Mouse (Mus musculus) kidney, embryonic 16.5 days (tissue): ENCODE results near the gene Gm20708. TPM values are rescaled to one million over a fixed set of nuclear protein-coding genes. Genes with fewer than 3 reads are reported as not detected.

Experiments used
- ATAC-seq: fragments of 200-750 bp; cut with Nextera tagmentation; 2 replicates; pipeline ENCODE4 v1.8.0; 2017; ENCODE audit warnings: moderate TSS enrichment; ENCODE audit not compliant: low FRiP score, low TSS enrichment
- H3K27ac ChIP-seq: fragments of 300-500 bp; sonication (generic); 2 replicates; pipeline ENCODE4 v1.5.1; 2014; ENCODE audit warnings: low read length
- H3K27me3 ChIP-seq: fragments of 300-500 bp; sonication (generic); 2 replicates; pipeline ENCODE4 v1.6.1; 2014; ENCODE audit warnings: low read length, control low read depth, mixed read lengths; ENCODE audit not compliant: insufficient read depth
- H3K36me3 ChIP-seq: fragments of 300-500 bp; sonication (generic); 2 replicates; pipeline ENCODE4 v1.6.1; 2014; ENCODE audit warnings: low read length, control low read depth, mixed read lengths; ENCODE audit not compliant: insufficient read depth
- H3K4me1 ChIP-seq: fragments of 300-500 bp; sonication (generic); 2 replicates; pipeline ENCODE4 v1.6.1; 2014; ENCODE audit warnings: low read length, control low read depth, mixed read lengths; ENCODE audit not compliant: insufficient read depth
- H3K4me2 ChIP-seq: fragments of 300-500 bp; sonication (generic); replicated peaks from 2 replicates; pipeline ENCODE4 v1.6.1; 2014; ENCODE audit warnings: low read depth, low read length
- H3K4me3 ChIP-seq: fragments of 300-500 bp; sonication (generic); 2 replicates; pipeline ENCODE4 v1.5.1; 2014; ENCODE audit warnings: mild to moderate bottlenecking, low read length
- H3K9ac ChIP-seq: fragments of 300-500 bp; sonication (generic); replicated peaks from 2 replicates; pipeline ENCODE4 v1.6.1; 2014; ENCODE audit warnings: low read length
- H3K9me3 ChIP-seq: fragments of 300-500 bp; sonication (generic); 2 replicates; pipeline ENCODE4 v1.6.1; 2016; ENCODE audit warnings: low read length, control low read depth
- WGBS: fragments of 180-500 bp; shearing (Covaris S2); extraction: QIAGEN DNeasy Blood & Tissue Kit; methylation state at CpG from one replicate; pipeline ENCODE4 v1.1.7; 2014; 5-methylcytosine and 5-hydroxymethylcytosine counted together
- polyA plus RNA-seq: library from polyadenylated mRNA; unstranded; fragments of >200 nt; fragmentation: Nextera tagmentation; extraction: Ambion mirVana; gene quantifications from 2 replicates; pipeline ENCODE4 v1.2.1, GENCODE M21; 2015

Gm20708 gene
- polyA plus RNA-seq = 0.26 and 0.44 TPM in 2 replicates

- under 1% methylated on average over 75 of the region's 75 CpGs for WGBS
- H3K4me3 ChIP-seq = peak within 1 kb of the TSS; percentile 73
- H3K9me3 ChIP-seq = no peaks in the 10 kb centered on the region
- peaks cover 17% of the 10 kb centered on the region for H3K4me1 ChIP-seq
- peak within 1 kb of the TSS; percentile 80 for H3K27ac ChIP-seq
- H3K4me2 ChIP-seq = peak within 1 kb of the TSS; percentile 97
- no peaks in the 10 kb centered on the region for H3K27me3 ChIP-seq
- ATAC-seq = peak; percentile 70
- H3K36me3 ChIP-seq = peaks cover 25% of the 10 kb centered on the region
- peak within 1 kb of the TSS; percentile 88 for H3K9ac ChIP-seq
Observed at GRCm38 (mm10) chr11:117809407-117810311, at the start of gene Gm20708, which contains the start of gene Syngr2. Gene Gm20708, plus strand, starts transcription at chr11:117809668. Gene Syngr2, plus strand, starts transcription at chr11:117809668.

DNA sequence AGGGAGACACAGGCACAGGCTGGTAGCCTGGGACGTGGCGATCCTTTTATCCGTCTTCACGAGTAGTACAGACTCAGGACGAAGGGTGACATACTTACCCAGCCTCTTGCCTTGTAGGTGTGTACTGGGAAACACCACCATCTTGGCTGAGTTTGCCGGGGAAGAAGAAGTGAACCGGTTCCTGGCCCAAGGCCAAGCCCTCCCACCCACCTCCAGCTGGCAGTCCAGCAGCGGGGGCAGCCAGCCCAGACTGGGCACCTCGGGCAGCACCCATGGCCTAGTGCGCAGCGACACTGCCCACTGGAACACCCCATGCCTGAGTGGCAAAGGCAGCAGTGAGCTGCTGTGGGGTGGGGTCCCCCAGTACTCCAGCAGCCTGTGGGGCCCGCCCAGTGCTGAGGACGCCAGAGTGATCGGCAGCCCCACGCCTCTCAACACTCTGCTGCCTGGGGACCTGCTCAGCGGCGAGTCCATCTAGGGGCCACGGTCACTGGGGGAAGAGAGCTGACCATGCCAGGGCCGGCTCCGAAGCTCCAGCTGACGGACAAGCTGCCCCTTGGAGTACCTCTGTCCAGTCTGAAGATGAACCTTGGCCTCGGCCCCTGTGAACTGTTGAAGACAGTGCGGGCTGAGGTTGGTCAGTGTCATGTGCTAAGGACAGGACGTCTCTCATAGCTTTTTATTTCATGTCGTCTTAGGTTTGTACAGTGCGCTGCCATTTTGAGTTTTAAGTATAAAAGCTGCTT lies 48.9 kb upstream of the Gm20708 start:
- peaks cover 49% of the 10 kb centered on the region for H3K36me3 ChIP-seq
- H3K27ac ChIP-seq = no peak overlapping the region

GRCm38 (mm10) chr11:117761801-117762200 lies 47.7 kb upstream of the Gm20708 start:
- no peak overlapping the region for H3K9ac ChIP-seq
- ATAC-seq = no peak
- peaks cover 43% of the 10 kb centered on the region for H3K36me3 ChIP-seq
- WGBS = 88% methylated on average over 13 of the region's 13 CpGs
- H3K9me3 ChIP-seq = no peaks in the 10 kb centered on the region
- no peaks in the 10 kb centered on the region for H3K27me3 ChIP-seq
- no peak overlapping the region for H3K4me2 ChIP-seq
- no peak overlapping the region for H3K4me3 ChIP-seq
- peaks cover 6% of the 10 kb centered on the region; the same call in 1 of the 2 replicates for H3K4me1 ChIP-seq
- H3K27ac ChIP-seq = no peak overlapping the region

More for the DNA sequence above, 48.9 kb upstream of the Gm20708 start:
- H3K9ac ChIP-seq = no peak overlapping the region
- no peaks in the 10 kb centered on the region for H3K27me3 ChIP-seq
- peaks cover 6% of the 10 kb centered on the region; the same call in 1 of the 2 replicates for H3K4me1 ChIP-seq
- H3K4me2 ChIP-seq = no peak overlapping the region
- no peaks in the 10 kb centered on the region for H3K9me3 ChIP-seq
- 90% methylated on average over 26 of the region's 26 CpGs for WGBS
- H3K4me3 ChIP-seq = no peak overlapping the region
- peak; percentile 40 for ATAC-seq

GRCm38 (mm10) chr11:117762246-117762645 lies 47.2 kb upstream of the Gm20708 start:
- Histone ChIP-seq H3K9ac (no peak overlapping the region), H3K36me3 (peaks cover 41% of the 10 kb centered on the region), H3K4me3 (no peak overlapping the region), H3K27ac (no peak overlapping the region), H3K4me2 (no peak overlapping the region), H3K27me3 (no peaks in the 10 kb centered on the region), H3K4me1 (peaks cover 6% of the 10 kb centered on the region; the same call in 1 of the 2 replicates), H3K9me3 (no peaks in the 10 kb centered on the region)
- WGBS = 77% methylated on average over 12 of the region's 12 CpGs
- no peak for ATAC-seq

DNA sequence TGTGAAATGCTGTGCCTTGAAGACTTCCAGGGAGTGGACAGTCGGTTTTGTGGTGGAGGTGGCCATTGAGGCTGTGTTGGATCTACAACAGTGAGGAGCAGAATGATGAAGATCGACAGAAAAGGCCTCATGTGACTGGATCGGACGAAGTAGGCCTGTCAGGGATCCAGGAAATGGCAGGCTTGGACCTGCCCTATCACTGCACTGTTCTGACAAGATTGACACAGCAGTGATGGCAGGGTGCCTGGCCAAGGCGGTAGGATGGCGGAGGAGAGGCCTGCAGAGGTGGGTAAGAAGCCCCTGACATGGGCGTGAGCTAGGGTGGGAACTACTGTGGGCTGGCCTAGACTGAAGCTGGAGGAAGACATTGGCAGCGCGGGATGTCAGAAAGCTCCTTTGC lies 45.1 kb upstream of the Gm20708 start:
- no peak overlapping the region for H3K27ac ChIP-seq
- no peak for ATAC-seq
- peaks cover 6% of the 10 kb centered on the region; the same call in 1 of the 2 replicates for H3K4me1 ChIP-seq
- no peak overlapping the region for H3K4me3 ChIP-seq
- no peak overlapping the region for H3K9ac ChIP-seq
- WGBS = 87% methylated on average over 9 of the region's 9 CpGs
- H3K9me3 ChIP-seq = no peaks in the 10 kb centered on the region
- no peak overlapping the region for H3K4me2 ChIP-seq
- H3K27me3 ChIP-seq = no peaks in the 10 kb centered on the region
- H3K36me3 ChIP-seq = peaks cover 27% of the 10 kb centered on the region

- Histone ChIP-seq H3K4me2 (no peak overlapping the region), H3K27ac (no peak overlapping the region), H3K4me3 (no peak overlapping the region), H3K27me3 (no peaks in the 10 kb centered on the region), H3K9me3 (no peaks in the 10 kb centered on the region), H3K9ac (no peak overlapping the region), H3K36me3 (peaks cover 26% of the 10 kb centered on the region), H3K4me1 (peaks cover 6% of the 10 kb centered on the region; the same call in 1 of the 2 replicates)
- no peak for ATAC-seq
- 92% methylated on average over 5 of the region's 5 CpGs for WGBS
Observed at GRCm38 (mm10) chr11:117765361-117765760, 44.1 kb upstream of the Gm20708 start.

GRCm38 (mm10) chr11:117766275-117766674 lies 43.2 kb upstream of the Gm20708 start:
- H3K27me3 ChIP-seq = no peaks in the 10 kb centered on the region
- peaks cover 6% of the 10 kb centered on the region; the same call in 1 of the 2 replicates for H3K4me1 ChIP-seq
- H3K9ac ChIP-seq = no peak overlapping the region
- H3K27ac ChIP-seq = no peak overlapping the region
- WGBS = 81% methylated on average over 3 of the region's 3 CpGs
- H3K36me3 ChIP-seq = peaks cover 21% of the 10 kb centered on the region
- ATAC-seq = no peak
- no peaks in the 10 kb centered on the region for H3K9me3 ChIP-seq
- no peak overlapping the region for H3K4me2 ChIP-seq
- no peak overlapping the region for H3K4me3 ChIP-seq

DNA sequence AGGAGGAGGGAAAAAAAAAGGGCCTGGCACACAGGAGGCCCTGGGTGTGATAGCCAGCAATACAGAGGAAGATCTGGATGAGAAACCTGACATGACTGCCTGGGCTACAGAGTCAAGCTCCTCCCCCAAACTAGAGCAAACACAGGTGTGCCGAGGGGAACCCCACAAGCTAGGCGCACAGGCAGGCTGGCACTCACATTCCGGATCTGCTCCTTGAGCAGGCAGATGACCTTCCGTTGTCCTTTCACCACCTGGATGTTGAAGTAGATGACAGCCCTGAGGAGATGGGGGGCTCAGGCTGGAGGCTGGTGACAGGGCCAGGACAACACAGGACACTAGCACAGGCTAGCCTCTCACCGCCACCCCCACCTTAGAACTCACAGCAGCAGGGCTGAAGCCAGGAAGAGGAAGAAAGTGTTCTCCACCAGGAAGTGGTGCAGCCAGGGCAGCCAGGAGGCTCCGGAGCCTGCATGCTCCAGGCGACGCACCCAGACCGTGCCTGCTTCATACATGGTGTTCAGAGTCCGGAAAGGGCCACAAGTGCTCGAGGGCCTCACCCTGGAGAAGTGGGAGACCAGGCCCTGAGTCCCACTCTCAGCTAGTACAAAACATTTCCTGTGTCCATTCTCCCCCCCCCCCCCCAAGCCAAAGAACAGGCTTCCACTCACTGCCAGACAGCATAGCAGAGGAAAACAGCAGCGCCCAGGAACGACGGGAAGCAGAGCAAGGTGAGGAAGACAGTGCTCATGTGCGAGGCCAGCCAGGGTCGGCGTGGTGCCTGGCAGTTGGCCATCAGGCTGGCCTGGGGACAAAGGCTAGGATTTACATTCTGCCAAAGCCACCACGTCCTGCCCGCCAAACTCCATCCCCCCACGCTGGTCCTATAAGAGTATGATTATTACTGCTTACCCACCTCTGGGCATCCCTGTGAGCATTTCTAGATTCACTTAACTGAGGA lies 40.5 kb upstream of the Gm20708 start:
- H3K9ac ChIP-seq = no peak overlapping the region
- peaks cover 29% of the 10 kb centered on the region for H3K36me3 ChIP-seq
- ATAC-seq = no peak
- 69% methylated on average over 20 of the region's 20 CpGs for WGBS
- no peaks in the 10 kb centered on the region for H3K27me3 ChIP-seq
- H3K27ac ChIP-seq = no peak overlapping the region
- H3K4me2 ChIP-seq = no peak overlapping the region
- no peak overlapping the region for H3K4me3 ChIP-seq
- H3K4me1 ChIP-seq = no peaks in the 10 kb centered on the region
- H3K9me3 ChIP-seq = no peaks in the 10 kb centered on the region

GRCm38 (mm10) chr11:117769683-117770047 lies 39.8 kb upstream of the Gm20708 start:
- WGBS = 87% methylated on average over 7 of the region's 7 CpGs
- H3K9ac ChIP-seq = no peak overlapping the region
- no peaks in the 10 kb centered on the region for H3K27me3 ChIP-seq
- H3K4me3 ChIP-seq = no peak overlapping the region
- H3K9me3 ChIP-seq = no peaks in the 10 kb centered on the region
- peaks cover 29% of the 10 kb centered on the region for H3K36me3 ChIP-seq
- no peaks in the 10 kb centered on the region for H3K4me1 ChIP-seq
- ATAC-seq = no peak
- H3K27ac ChIP-seq = no peak overlapping the region
- no peak overlapping the region for H3K4me2 ChIP-seq
